Mouse (Mus musculus) kidney, postnatal 14 days (tissue): ENCODE measurements around the gene 0610012G03Rik.

Experiments used
- DNase-seq: peaks from one replicate; pipeline ENCODE4 v3.0.0; 2022; ENCODE audit warnings: mixed read lengths

Gene 0610012G03Rik

GRCm38 (mm10) chr16:31932255-31932654, 16.0 kb downstream of the 0610012G03Rik start:
- DNase-seq, result no peak

GRCm38 (mm10) chr16:31931330-31931729, 17.0 kb downstream of the 0610012G03Rik start:
- DNase-seq, result no peak

- no peak for DNase-seq
Measured at GRCm38 (mm10) chr16:31927412-31927811, 20.9 kb downstream of the 0610012G03Rik start.

GRCm38 (mm10) chr16:31926547-31927182, 21.6 kb downstream of the 0610012G03Rik start:
- DNase-seq, result no peak

DNA sequence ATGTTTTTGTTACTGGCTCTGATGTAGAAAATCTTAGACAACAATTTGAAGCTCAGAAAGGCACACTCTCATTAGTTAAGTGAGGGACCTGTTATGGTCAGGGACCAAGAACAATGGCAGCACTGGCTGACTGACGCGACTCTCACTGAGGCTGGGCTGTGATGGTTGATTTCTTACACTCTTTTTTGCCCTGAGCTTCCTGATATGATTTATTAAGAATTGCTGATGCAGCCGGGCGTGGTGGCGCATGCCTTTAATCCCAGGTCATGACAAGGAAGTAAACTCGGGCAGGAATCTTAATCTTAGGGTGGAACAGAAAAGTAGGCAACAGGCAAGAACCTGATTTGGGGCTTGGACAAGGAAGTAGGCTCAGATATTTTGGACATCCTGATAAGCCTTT, 22.2 kb downstream of the 0610012G03Rik start:
- DNase-seq, result no peak

DNA sequence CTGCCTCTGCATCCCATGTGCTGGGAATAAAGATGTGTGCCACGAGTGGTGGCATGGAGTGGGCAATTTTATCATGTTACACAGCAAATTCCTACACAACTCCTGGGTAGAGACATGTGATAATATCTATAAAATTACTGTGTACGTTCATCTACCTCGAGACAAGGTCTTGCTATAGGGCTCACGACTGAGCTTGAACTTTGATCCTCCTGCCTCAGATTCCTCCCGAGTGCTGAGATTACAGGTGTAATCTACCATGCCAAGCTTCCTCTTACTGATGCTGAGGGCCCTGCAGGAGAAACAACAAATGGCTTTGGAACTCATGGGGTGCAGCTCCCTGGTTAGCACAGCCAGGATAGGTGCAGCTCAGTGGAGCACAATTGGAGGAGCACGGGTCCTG, 23.9 kb downstream of the 0610012G03Rik start:
- DNase-seq, result no peak

- peak; percentile 86 for DNase-seq
Measured at GRCm38 (mm10) chr16:31918248-31918724, 30.0 kb downstream of the 0610012G03Rik start.

- DNase-seq, result peak; percentile 27
Measured at GRCm38 (mm10) chr16:31917776-31918175, 30.5 kb downstream of the 0610012G03Rik start.

GRCm38 (mm10) chr16:31910281-31910847, 37.9 kb downstream of the 0610012G03Rik start:
- peak; percentile 22 for DNase-seq

- no peak for DNase-seq
Measured at GRCm38 (mm10) chr16:31908959-31909358, 39.3 kb downstream of the 0610012G03Rik start.

DNA sequence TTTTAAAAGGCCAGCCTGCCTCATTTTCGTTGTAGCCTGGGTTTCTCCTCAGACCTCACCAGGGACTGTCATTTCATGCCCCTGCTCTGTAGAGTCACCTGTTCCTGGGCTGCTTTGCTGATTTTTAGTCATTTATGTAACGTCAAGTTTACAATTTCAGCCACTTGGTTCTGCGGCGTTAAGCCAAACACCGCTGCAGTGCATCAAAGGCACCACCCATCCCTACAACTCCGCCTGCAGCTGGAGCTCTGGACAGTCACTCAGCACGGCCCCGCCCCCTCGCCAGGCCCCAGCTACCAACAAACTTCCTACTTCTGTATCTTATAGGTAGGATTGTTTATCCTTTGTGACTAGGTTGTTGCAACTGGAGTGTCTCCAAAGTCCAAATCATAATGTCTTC, 41.4 kb downstream of the 0610012G03Rik start:
- DNase-seq, result peak; percentile 57

DNA sequence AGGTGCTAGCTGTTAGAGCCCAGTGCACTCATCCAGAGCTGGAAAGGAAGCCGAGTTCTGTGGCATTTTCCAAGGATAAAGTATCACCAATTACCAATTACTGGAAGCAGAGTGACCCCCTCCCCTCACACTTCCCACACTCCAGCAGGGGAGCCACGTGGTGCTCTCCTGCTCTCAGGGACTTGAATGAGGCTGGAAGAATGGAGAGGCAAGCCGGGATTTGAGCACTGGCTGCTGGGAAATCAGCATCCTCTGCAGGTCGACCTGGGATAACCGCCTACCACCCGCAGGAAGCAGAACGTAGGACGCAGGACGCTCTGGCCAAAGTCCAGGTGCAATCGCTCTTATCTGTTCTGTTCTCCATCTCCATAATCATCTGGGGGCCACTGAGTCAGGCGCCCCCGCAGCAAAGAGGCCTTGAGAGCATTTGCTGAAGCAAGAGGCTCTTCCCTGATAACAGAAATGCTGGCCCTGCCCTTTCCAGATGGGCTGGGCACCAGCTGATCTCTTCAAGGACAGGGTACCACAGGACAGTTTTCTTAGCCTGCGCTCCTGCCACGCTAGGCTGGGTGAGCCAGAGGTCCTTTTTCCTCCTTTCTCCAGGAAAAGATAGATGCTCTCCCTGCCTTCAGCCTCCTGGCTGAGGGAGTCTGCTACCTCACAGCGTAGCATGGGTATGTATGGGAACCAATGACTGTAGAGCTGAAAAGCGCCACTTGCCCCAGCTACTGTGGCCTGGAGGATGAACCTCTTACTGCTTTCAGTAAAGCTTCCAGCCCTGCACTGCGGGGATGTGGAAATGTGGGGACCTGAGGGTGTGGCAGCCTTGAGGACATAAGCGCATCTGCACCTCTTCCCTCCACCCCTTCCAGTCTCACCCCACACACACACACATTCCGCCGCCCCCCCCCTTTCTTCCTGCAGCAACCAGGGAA, 42.1 kb downstream of the 0610012G03Rik start:
- no peak for DNase-seq

GRCm38 (mm10) chr16:31905331-31905730, 43.0 kb downstream of the 0610012G03Rik start:
- DNase-seq, result no peak

- no peak for DNase-seq
Measured at GRCm38 (mm10) chr16:31903239-31903638, 45.1 kb downstream of the 0610012G03Rik start.

DNA sequence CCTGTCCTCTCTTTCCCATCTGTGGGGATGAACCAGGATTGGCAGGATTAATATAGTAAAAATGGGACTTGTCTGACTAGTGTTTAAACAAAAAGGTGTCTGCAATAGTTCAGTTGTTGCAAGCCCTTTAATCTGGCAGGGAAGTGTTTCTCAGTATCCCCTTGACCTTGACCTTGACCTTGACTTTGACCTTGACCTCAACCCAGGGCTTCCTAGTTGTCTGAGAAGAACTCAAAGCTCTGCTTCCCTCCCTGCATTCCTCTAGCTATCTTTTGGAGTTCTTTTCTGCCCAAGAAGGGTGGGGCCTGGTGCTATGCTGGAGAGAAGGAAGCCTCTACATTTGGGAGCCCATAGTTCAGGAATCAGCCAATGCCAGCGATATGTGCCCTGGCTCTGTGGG, 46.4 kb downstream of the 0610012G03Rik start:
- DNase-seq, result no peak

DNA sequence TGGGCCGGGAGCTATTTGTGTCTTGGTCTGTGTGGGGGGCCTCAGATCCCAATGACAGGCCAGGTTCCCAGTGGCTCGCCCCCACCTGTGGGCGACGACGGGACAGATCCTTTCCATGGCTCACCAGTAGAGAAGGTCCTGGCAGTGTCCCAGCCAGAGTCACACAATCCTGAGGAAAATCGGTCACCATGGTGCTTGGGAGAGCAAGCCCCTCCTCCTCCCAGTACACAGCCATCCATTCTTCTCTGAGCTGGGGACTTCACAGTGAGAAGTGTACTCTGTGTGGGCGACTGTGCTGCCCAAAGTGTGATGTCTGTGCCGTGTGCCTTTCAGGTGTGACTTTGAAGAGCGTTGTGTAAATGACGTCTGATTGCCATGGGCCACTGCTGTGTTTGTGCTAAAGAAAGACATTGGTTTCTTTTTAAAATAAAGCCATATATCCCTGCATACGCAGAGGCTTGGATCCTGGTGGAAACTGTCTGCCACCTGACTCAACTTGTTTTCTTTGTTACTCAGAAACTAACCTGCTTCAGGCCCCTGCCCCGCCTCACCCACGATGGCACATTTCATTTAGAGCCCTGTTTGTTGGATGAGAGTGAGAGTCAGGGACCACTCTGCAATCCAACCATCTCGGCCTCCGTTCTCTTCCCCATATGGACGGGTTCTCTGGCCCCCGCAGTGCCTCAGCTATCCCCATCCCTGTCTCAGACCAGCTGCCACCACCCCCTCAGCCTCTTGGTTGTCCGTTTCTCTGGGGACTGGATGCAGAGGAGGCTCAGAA, 49.6 kb downstream of the 0610012G03Rik start:
- DNase-seq, result no peak
